Mouse (Mus musculus) MEL (cell line): ENCODE data around the gene Igll1. TPM values are rescaled to one million over a fixed set of nuclear protein-coding genes. Genes with fewer than 3 reads are reported as not detected.

Source experiments
- DNase-seq: peaks from one replicate; pipeline ENCODE4 v3.0.0; 2011; ENCODE audit warnings: low read depth, low spot score
- H3K27ac ChIP-seq: 2 replicates; pipeline ENCODE4 v1.5.1; 2012; ENCODE audit warnings: low read depth, mild to moderate bottlenecking, control low read depth, low read length, moderate library complexity; ENCODE audit not compliant: control insufficient read depth
- H3K27me3 ChIP-seq, 2 experiments: fragments of 150-350 bp in 1 of 2; sonication (generic) in 1 of 2; 2 replicates each; pipeline ENCODE4 v1.6.1; 2012; ENCODE audit warnings: low read length in 2 of 2, mild to moderate bottlenecking in 2 of 2, improper control_type of control experiment in 1 of 2, moderate library complexity in 1 of 2; ENCODE audit not compliant: insufficient read depth in 2 of 2, control insufficient read depth in 1 of 2
- H3K36me3 ChIP-seq, 2 experiments: 2 replicates each; pipeline ENCODE4 v1.6.1; 2012 to 2014; ENCODE audit warnings: low read length in 2 of 2, improper control_type of control experiment in 1 of 2, inconsistent platforms in 1 of 2, mild to moderate bottlenecking in 1 of 2; ENCODE audit not compliant: insufficient read depth in 2 of 2, control insufficient read depth in 1 of 2
- H3K4me1 ChIP-seq, 2 experiments: fragments of 150-350 bp in 1 of 2; sonication (generic) in 1 of 2; 2 replicates each; pipeline ENCODE4 v1.6.1; 2012; ENCODE audit warnings: low read length in 2 of 2, improper control_type of control experiment in 1 of 2, mild to moderate bottlenecking in 1 of 2; ENCODE audit not compliant: insufficient read depth in 2 of 2, control insufficient read depth in 1 of 2
- H3K4me3 ChIP-seq, 2 experiments: fragments of 150-350 bp in 1 of 2; sonication (generic) in 1 of 2; 2 replicates each; pipeline ENCODE4 v1.5.1; 2012; ENCODE audit warnings: low read depth in 2 of 2, low read length in 2 of 2, mild to moderate bottlenecking in 2 of 2, moderate library complexity in 2 of 2, control low read depth in 1 of 2, improper control_type of control experiment in 1 of 2; ENCODE audit not compliant: control insufficient read depth in 1 of 2, insufficient read depth in 1 of 2
- H3K79me2 ChIP-seq: 2 replicates; pipeline ENCODE4 v1.6.1; 2012; ENCODE audit warnings: mild to moderate bottlenecking, low read length, moderate library complexity; ENCODE audit not compliant: control insufficient read depth, poor library complexity, insufficient read depth
- H3K9ac ChIP-seq: 2 replicates; pipeline ENCODE4 v1.6.1; 2012; ENCODE audit warnings: low read depth, mild to moderate bottlenecking, control low read depth, low read length, moderate library complexity; ENCODE audit not compliant: control insufficient read depth, poor library complexity, severe bottlenecking
- H3K9me3 ChIP-seq: fragments of 150-350 bp; sonication (generic); replicated peaks from 2 replicates; pipeline ENCODE4 v1.6.1; 2012; ENCODE audit warnings: mild to moderate bottlenecking, low read length, improper control_type of control experiment, moderate library complexity; ENCODE audit not compliant: insufficient read depth
- CHD2 ChIP-seq: IDR thresholded peaks from 2 replicates; pipeline ENCODE4 v1.6.1; 2011; ENCODE audit warnings: low read length, improper control_type of control experiment
- CTCF ChIP-seq, 3 experiments: IDR thresholded peaks in 2 of 3; conservative IDR thresholded peaks in 1 of 3; 2 replicates each; pipeline ENCODE4 v1.5.1; 2011 to 2012; ENCODE audit warnings: low read length in 3 of 3, low read depth in 2 of 3, mild to moderate bottlenecking in 2 of 3, improper control_type of control experiment in 1 of 3, inconsistent platforms in 1 of 3, mixed read lengths in 1 of 3, moderate library complexity in 1 of 3; ENCODE audit not compliant: control insufficient read depth in 1 of 3, insufficient read depth in 1 of 3, poor library complexity in 1 of 3, severe bottlenecking in 1 of 3
- ELF1 ChIP-seq: IDR thresholded peaks from 2 replicates; pipeline ENCODE4 v1.6.1; 2014; ENCODE audit warnings: low read depth, mild to moderate bottlenecking, inconsistent platforms, low read length, improper control_type of control experiment, moderate library complexity
- EP300 ChIP-seq, 2 experiments: IDR thresholded peaks; 2 replicates each; pipeline ENCODE4 v1.6.1; 2011; ENCODE audit warnings: improper control_type of control experiment in 2 of 2, low read length in 2 of 2, low read depth in 1 of 2, mild to moderate bottlenecking in 1 of 2
- GATA1 ChIP-seq: IDR thresholded peaks from 2 replicates; pipeline ENCODE4 v1.6.1; 2011; ENCODE audit warnings: low read depth, low read length, improper control_type of control experiment
- NELFE ChIP-seq: IDR thresholded peaks from 2 replicates; pipeline ENCODE4 v1.6.1; 2011; ENCODE audit warnings: low read depth, low read length, improper control_type of control experiment
- POLR2AphosphoS2 ChIP-seq: IDR thresholded peaks from 2 replicates; pipeline ENCODE4 v1.6.1; 2011; ENCODE audit warnings: low read length, improper control_type of control experiment
- RAD21 ChIP-seq: IDR thresholded peaks from 2 replicates; pipeline ENCODE4 v1.6.1; 2011; ENCODE audit warnings: mild to moderate bottlenecking, low read depth, low read length, improper control_type of control experiment
- SIN3A ChIP-seq: IDR thresholded peaks from 2 replicates; pipeline ENCODE4 v1.6.1; 2012; ENCODE audit warnings: low read length, improper control_type of control experiment, inconsistent platforms
- ZC3H11A ChIP-seq: IDR thresholded peaks from 2 replicates; pipeline ENCODE4 v1.6.1; 2012; ENCODE audit warnings: low read depth, mild to moderate bottlenecking, inconsistent platforms, low read length, improper control_type of control experiment
- polyA plus RNA-seq, 2 experiments: library from polyadenylated mRNA; stranded (reverse) in 1 of 2; unstranded in 1 of 2; fragments of >175 nt in 1 of 2; fragments of >200 nt in 1 of 2; gene quantifications; 2 replicates each; pipeline versions ENCODE4 v1.2.1 to v1.2.4; 2012; ENCODE audit warnings: low replicate concordance in 2 of 2, low read depth in 1 of 2; ENCODE audit not compliant: insufficient read length in 2 of 2, insufficient read depth in 1 of 2, missing spikeins in 1 of 2
- total RNA-seq: library from RNA; depleted of rRNA; stranded (reverse); fragments of 300-350 nt; gene quantifications from 2 replicates; pipeline ENCODE4 v1.2.3, GENCODE M21; 2012

Igll1 gene
- total and polyA plus RNA-seq, 3 experiments = not detected

DNA sequence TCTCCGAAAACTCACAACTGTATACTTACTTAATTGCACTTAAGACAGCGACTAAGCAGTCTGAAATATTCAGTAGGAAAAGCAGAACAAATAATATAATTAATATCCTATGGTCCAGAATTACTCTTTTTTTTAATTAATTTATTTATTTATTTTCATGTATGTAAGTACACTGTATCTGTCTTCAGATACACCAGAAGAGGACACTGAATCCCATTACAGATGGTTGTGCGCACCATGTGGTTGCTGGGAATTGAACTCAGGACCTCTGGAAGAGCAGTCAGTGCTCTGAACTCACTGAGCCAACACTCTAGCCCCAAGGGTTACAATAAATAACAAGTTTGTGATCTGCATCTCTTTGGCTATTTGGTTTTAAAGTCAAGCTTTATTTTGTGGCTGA, 34.1 kb downstream of the Igll1 start:
- DNase-seq = no peak
- no peak overlapping the region for H3K9ac ChIP-seq
- H3K4me3 ChIP-seq = no peak overlapping the region
- H3K79me2 ChIP-seq = no peaks in the 10 kb centered on the region
- H3K9me3 ChIP-seq = no peaks in the 10 kb centered on the region
- H3K27ac ChIP-seq = no peak overlapping the region
- no peaks in the 10 kb centered on the region for H3K27me3 ChIP-seq
- H3K36me3 ChIP-seq = no peaks in the 10 kb centered on the region
- no peak for TF ChIP-seq SIN3A
- TF ChIP-seq, all 39 proteins: peak for 0
- H3K4me1 ChIP-seq = no peaks in the 10 kb centered on the region

DNA sequence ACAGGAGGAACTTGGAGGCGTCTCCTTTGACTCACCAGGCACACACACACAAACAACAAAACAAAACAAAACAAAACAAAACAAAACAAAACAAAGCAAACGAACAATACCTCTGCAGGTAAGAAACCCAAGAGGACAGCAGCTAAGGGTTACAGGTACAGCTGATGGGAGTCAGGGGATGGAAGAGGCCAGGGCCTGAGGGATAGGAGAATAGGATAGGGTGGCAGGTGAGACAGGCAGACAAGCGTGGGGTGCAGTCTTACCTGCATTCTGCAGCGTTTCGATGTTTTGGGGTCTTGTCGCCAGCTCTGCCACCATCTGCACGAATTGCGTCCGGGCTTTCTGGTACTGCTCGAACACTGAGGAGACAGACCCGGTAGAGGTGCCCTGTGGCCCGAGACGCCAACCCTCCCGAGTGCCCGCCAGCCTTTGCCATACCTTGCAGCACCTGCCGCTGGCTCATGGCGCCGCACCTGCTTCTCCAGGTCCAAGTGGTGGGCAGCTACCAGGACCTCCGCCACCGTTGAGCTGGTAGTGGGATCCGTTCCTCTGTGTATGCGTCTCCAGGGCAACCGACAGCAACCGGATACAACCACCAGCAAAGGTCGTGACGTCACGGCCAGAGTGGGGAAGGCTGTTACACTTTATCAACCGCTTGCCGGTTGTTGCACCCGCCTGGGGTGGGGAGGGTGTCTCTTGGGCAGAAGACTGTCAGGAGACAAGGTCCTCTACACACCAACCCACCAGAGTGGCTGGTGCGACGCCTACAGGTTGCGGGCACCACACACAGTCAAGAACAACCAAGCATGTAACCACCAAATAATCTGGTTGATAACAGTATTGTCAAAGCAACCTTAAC, 34.8 kb downstream of the Igll1 start, which contains the start of gene Spag6l:
Gene Spag6l, minus strand, starts transcription at position 700 of the 859 bp plus-strand sequence.
- no peak within 1 kb of the TSS for H3K9ac ChIP-seq
- DNase-seq = no peak
- no peak within 1 kb of the TSS for H3K4me3 ChIP-seq
- no peaks in the 10 kb centered on the region for H3K79me2 ChIP-seq
- TF ChIP-seq GATA1 (no peak), CTCF (IDR thresholded peaks at IDR 0.05 in 2 of 3, conservative IDR thresholded peaks at IDR 0.05 in 1 of 3; ENCODE audit: control insufficient read depth in 1 of 3, insufficient read depth in 1 of 3, low read depth in 2 of 3, low read length in 3 of 3, poor library complexity in 1 of 3, severe bottlenecking in 1 of 3) (no peak), NELFE (no peak), EP300 (IDR thresholded peaks at IDR 0.05; ENCODE audit: low read depth in 1 of 2, low read length in 2 of 2) (no peak), ZC3H11A (no peak), ELF1 (no peak), CHD2 (no peak)
- H3K9me3 ChIP-seq = no peaks in the 10 kb centered on the region
- no peaks in the 10 kb centered on the region for H3K4me1 ChIP-seq
- no peaks in the 10 kb centered on the region for H3K27me3 ChIP-seq
- H3K27ac ChIP-seq = no peak within 1 kb of the TSS
- no peaks in the 10 kb centered on the region for H3K36me3 ChIP-seq

DNA sequence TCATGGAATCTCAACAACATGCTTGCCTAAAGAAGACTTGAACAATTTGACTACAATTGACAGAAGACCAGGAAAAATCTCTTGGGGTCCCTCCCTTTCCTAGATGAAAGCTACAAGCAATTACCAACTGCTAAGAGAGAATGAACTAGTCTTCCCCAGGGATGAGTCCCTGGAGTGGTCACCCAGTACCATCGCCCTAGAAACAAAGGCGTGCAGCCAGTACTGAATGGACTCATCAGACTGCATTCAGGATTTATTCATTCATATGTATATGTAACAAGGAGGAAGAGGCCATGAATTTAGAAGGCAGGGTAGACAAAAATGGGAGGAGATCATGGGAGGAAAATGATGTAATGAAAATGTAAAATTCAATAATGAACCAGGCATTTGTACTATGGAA, 37.6 kb downstream of the Igll1 start:
- H3K4me1 ChIP-seq = no peaks in the 10 kb centered on the region
- H3K36me3 ChIP-seq = no peaks in the 10 kb centered on the region
- H3K9ac ChIP-seq = no peak overlapping the region
- DNase-seq = no peak
- no peak for TF ChIP-seq POLR2AphosphoS2
- no peak for TF ChIP-seq NELFE
- no peak for TF ChIP-seq RAD21
- TF ChIP-seq SIN3A = no peak
- no peak for TF ChIP-seq CHD2
- TF ChIP-seq, all 39 proteins: peak for 0
- Histone ChIP-seq H3K4me3 (no peak overlapping the region), H3K27me3 (no peaks in the 10 kb centered on the region), H3K79me2 (no peaks in the 10 kb centered on the region), H3K27ac (no peak overlapping the region), H3K9me3 (no peaks in the 10 kb centered on the region)
